In genomic region chr14:88397187-88397586, GRCm38 (mm10) we compare ENCODE assay signal across 21 mouse cellular contexts.
DNase-seq lines count a peak whose midpoint lies in the region; ATAC-seq and TF ChIP-seq lines count a peak whose summit lies in the region.
"Had no signal": no experiment of that assay in that cellular context is flagged by ENCODE, and none has a peak within 500 bp of the region (broad histone marks: within the 10 kb centered on the region; RNA-seq: fewer than 3 reads in every experiment).

No protein-coding gene starts in this region.

- no peak overlapping the region for H3K9ac ChIP-seq in forebrain, embryonic 14.5 days (ENCODE audit: low read length)
- no peak overlapping the region for H3K9ac ChIP-seq in midbrain, postnatal 0 days (replicated peaks; ENCODE audit: low read length, poor library complexity, severe bottlenecking)
- H3K9ac ChIP-seq: heart, embryonic 15.5 days; hindbrain, embryonic 15.5 days; midbrain, embryonic 12.5 days had no signal

- DNase-seq in forebrain, embryonic 14.5 days (ENCODE audit: low spot score): peak; percentile 13
- DNase-seq in forebrain, embryonic 10.5 days (ENCODE audit: extremely low spot score, low spot score): no peak
- peak; percentile 10 to 14 for DNase-seq in left cerebral cortex, postnatal 25 days (ENCODE audit: low spot score in 2 of 2)
- no peak for DNase-seq in left cerebral cortex, adult 18-20 months (ENCODE audit: low spot score in 2 of 2)
- DNase-seq in R1 (ENCODE audit: low read depth, low spot score): peak; percentile 12
- DNase-seq in midbrain, postnatal 0 days (ENCODE audit: low spot score): peak; percentile 26
- no peak for DNase-seq in kidney, adult 9 months
- DNase-seq: adrenal gland, postnatal 25 days; cerebellum, adult 11 months; cerebellum, postnatal 10 days; heart, postnatal 36 days; kidney, postnatal 36 days; lung, postnatal 10 days; right cerebral cortex, adult 18-20 months; right cerebral cortex, postnatal 4 days; thymus, adult 18-20 months had no signal

- no peak for TF ChIP-seq CTCF in midbrain, postnatal 0 days (IDR thresholded peaks at IDR 0.05)

- ATAC-seq in forebrain, embryonic 14.5 days: no peak
- no peak for ATAC-seq in midbrain, postnatal 0 days (ENCODE audit: low FRiP score)
- ATAC-seq: CD4-positive, CD25-positive, alpha-beta regulatory T cell, adult 4 months; intestine, embryonic 16.5 days had no signal

- no peaks in the 10 kb centered on the region for H3K27me3 ChIP-seq in forebrain, embryonic 14.5 days (replicated peaks; ENCODE audit: control insufficient read depth, insufficient read depth, low read length)
- no peaks in the 10 kb centered on the region for H3K27me3 ChIP-seq in forebrain, embryonic 10.5 days (ENCODE audit: poor library complexity, severe bottlenecking)
- no peaks in the 10 kb centered on the region for H3K27me3 ChIP-seq in midbrain, postnatal 0 days (ENCODE audit: insufficient read depth, low read length)
- H3K27me3 ChIP-seq: heart, embryonic 15.5 days; hindbrain, embryonic 15.5 days; midbrain, embryonic 12.5 days had no signal

- no peak overlapping the region for H3K4me3 ChIP-seq in forebrain, embryonic 14.5 days (ENCODE audit: low read depth, low read length)
- no peak overlapping the region for H3K4me3 ChIP-seq in forebrain, embryonic 10.5 days
- H3K4me3 ChIP-seq in midbrain, postnatal 0 days (ENCODE audit: low read depth, low read length): no peak overlapping the region
- H3K4me3 ChIP-seq: heart, embryonic 15.5 days; hindbrain, embryonic 15.5 days; midbrain, embryonic 12.5 days had no signal

- H3K4me1 ChIP-seq in forebrain, embryonic 14.5 days (ENCODE audit: control insufficient read depth, insufficient read depth, low read length): no peaks in the 10 kb centered on the region
- peaks cover 6% of the 10 kb centered on the region for H3K4me1 ChIP-seq in forebrain, embryonic 10.5 days
- H3K4me1 ChIP-seq in midbrain, postnatal 0 days (ENCODE audit: insufficient read depth, low read length): no peaks in the 10 kb centered on the region
- H3K4me1 ChIP-seq: heart, embryonic 15.5 days; hindbrain, embryonic 15.5 days; midbrain, embryonic 12.5 days had no signal

- intact Hi-C loops in left cerebral cortex, postnatal 25 days (cut with DNase I): no loop called here

- no peak overlapping the region for H3K4me2 ChIP-seq in forebrain, embryonic 14.5 days (ENCODE audit: low read length)
- H3K4me2 ChIP-seq in midbrain, postnatal 0 days (ENCODE audit: low read depth, low read length, poor library complexity, severe bottlenecking): no peak overlapping the region
- H3K4me2 ChIP-seq: heart, embryonic 15.5 days; hindbrain, embryonic 15.5 days; midbrain, embryonic 12.5 days had no signal

- H3K36me3 ChIP-seq in forebrain, embryonic 14.5 days (ENCODE audit: control insufficient read depth, insufficient read depth, low read length): no peaks in the 10 kb centered on the region
- no peaks in the 10 kb centered on the region for H3K36me3 ChIP-seq in forebrain, embryonic 10.5 days (replicated peaks)
- no peaks in the 10 kb centered on the region for H3K36me3 ChIP-seq in midbrain, postnatal 0 days (ENCODE audit: insufficient read depth, low read length)
- H3K36me3 ChIP-seq: heart, embryonic 15.5 days; hindbrain, embryonic 15.5 days; midbrain, embryonic 12.5 days had no signal

- H3K27ac ChIP-seq in forebrain, embryonic 14.5 days (ENCODE audit: low read depth, low read length): no peak overlapping the region
- no peak overlapping the region for H3K27ac ChIP-seq in forebrain, embryonic 10.5 days
- no peak overlapping the region for H3K27ac ChIP-seq in midbrain, postnatal 0 days (ENCODE audit: low read depth, low read length)
- H3K27ac ChIP-seq: heart, embryonic 15.5 days; hindbrain, embryonic 15.5 days; midbrain, embryonic 12.5 days had no signal

- H3K9me3 ChIP-seq in forebrain, embryonic 14.5 days (replicated peaks; ENCODE audit: control insufficient read depth, low read length): no peaks in the 10 kb centered on the region
- H3K9me3 ChIP-seq in forebrain, embryonic 10.5 days: no peaks in the 10 kb centered on the region
- H3K9me3 ChIP-seq in midbrain, postnatal 0 days (ENCODE audit: low read length): no peaks in the 10 kb centered on the region
- H3K9me3 ChIP-seq: heart, embryonic 15.5 days; hindbrain, embryonic 15.5 days; midbrain, embryonic 12.5 days had no signal

Comparison
In these comparisons a context has a peak if more than half of its experiments do, and no peak if none do; other contexts are left out.
1. DNase-seq: peak in forebrain, embryonic 14.5 days (single experiment), left cerebral cortex, postnatal 25 days (2 of 2), R1 (single experiment) and midbrain, postnatal 0 days (single experiment); none in forebrain, embryonic 10.5 days (single experiment), left cerebral cortex, adult 18-20 months (0 of 2) and kidney, adult 9 months (single experiment).